Mouse (Mus musculus): Measurements from ENCODE around the gene Os9. TPM values are rescaled to one million over a fixed set of nuclear protein-coding genes. Genes with fewer than 3 reads are reported as not detected.
A peak's percentile ranks its signal among the peaks of the same experiment; 100 is the strongest.

Os9 gene
- total and polyA plus RNA-seq, 2 experiments from 2014 or later: 119 to 128 TPM

DNA sequence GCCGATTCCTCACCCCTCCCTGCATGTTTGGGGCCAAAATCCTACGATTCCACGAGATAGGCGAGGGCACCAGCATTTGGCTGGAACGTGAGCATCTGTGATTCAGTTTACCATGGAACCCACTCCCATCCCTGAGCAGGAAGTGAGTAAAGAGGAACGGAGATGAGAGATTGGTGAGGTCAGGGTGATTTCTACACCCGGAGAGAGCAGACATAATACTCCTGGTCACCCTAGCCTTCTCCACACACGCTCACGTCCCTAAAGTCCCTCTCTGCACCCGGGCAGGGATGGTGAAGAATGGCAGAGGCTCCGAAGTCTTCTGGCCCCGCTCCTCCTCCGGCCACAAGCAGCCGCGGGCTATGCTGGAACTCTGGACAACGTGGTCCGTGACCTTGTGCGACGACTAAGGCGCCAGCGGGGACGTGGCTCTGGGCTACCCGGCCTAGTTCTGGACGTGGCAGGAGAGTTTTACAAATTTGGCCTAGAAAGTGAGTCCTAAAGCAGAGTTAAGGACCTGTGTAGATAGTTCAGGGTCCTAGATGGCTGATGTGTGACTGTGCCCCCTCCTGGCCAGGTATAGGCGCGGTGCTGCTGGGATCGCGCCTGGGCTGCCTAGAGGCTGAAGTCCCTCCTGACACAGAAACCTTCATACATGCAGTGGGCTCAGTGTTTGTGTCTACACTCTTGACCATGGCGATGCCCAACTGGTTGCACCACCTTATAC is 71.4 kb downstream of the Os9 start:
- H3K4me1 ChIP-seq (ENCODE audit: insufficient read depth, low read length): peaks cover 6% of the 10 kb centered on the region; the same call in 1 of the 2 replicates
- no peak overlapping the region for H3K9ac ChIP-seq (replicated peaks; ENCODE audit: low read length)
- TF ChIP-seq CTCF (IDR thresholded peaks at IDR 0.05; ENCODE audit: low read depth): peak; percentile 38
- DNase-seq (ENCODE audit: low spot score) (no peak), ATAC-seq (0 out of 2 replicates have a peak, but pooled peaks have one; percentile 11)
- peaks cover 26% of the 10 kb centered on the region; the same call in 1 of the 2 replicates for H3K27me3 ChIP-seq (ENCODE audit: insufficient read depth, low read length)
- H3K4me2 ChIP-seq (ENCODE audit: low read depth, low read length): peak overlapping the region; percentile 8; the same call in 1 of the 2 replicates
- 4% methylated on average over 29 of the region's 29 CpGs for WGBS
- no peaks in the 10 kb centered on the region for H3K9me3 ChIP-seq (ENCODE audit: low read length)
- no peak overlapping the region for H3K27ac ChIP-seq
- peaks cover 7% of the 10 kb centered on the region; the same call in 1 of the 2 replicates for H3K36me3 ChIP-seq (ENCODE audit: insufficient read depth, low read length)
- H3K4me3 ChIP-seq (ENCODE audit: low read length): peak overlapping the region; percentile 0; the same call in 1 of the 2 replicates

DNA sequence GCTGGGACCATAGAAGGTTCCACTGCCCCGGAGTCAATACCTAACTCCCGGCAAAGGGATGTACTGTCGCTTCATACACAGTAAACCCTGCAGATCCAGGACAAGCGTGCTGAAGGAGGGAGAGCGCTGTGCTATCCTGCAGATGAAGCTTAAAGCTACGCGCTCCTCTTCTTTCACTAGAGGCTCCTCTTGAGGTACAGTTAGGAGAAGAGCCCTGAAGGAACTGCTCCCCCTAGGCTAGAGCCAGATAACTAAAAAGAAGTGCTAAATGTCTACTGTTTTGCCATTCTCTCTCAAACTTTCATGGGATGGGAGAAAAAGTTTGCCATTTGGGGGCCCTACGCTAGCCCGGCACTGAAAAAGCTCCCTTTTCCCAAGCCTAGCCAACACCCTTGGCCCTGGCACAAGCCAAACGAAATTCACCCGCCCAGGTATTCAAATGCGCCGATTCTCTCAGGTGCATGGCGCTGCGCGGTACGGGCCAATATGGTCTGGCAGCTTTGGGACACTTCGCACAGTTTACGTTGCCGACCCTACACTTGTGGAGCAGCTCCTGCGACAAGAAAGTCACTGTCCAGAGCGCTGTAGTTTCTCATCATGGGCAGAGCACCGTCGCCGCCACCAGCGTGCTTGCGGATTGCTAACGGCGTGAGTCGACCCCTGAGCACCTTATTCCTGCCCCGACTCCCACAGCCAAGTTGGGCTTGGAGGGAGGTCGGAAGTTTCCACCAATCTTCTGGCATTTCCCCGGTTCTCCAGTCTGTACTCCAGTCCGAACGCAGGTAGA is 72.1 kb downstream of the Os9 start:
- no peak overlapping the region for H3K27ac ChIP-seq
- H3K4me2 ChIP-seq (ENCODE audit: low read depth, low read length): peak overlapping the region; percentile 8; the same call in 1 of the 2 replicates
- 0 out of 2 replicates have a peak, but pooled peaks have one; percentile 3 for TF ChIP-seq CTCF (IDR thresholded peaks at IDR 0.05; ENCODE audit: low read depth)
- H3K36me3 ChIP-seq (ENCODE audit: insufficient read depth, low read length): no peaks in the 10 kb centered on the region; the same call in 1 of the 2 replicates
- H3K4me3 ChIP-seq (ENCODE audit: low read length): 0 out of 2 replicates have a peak overlapping the region, but pooled peaks have one; percentile 0
- WGBS: 6% methylated on average over 35 of the region's 35 CpGs
- peaks cover 6% of the 10 kb centered on the region; the same call in 1 of the 2 replicates for H3K4me1 ChIP-seq (ENCODE audit: insufficient read depth, low read length)
- no peaks in the 10 kb centered on the region for H3K9me3 ChIP-seq (ENCODE audit: low read length)
- no peak for ATAC-seq
- H3K9ac ChIP-seq (replicated peaks; ENCODE audit: low read length): no peak overlapping the region
- H3K27me3 ChIP-seq (ENCODE audit: insufficient read depth, low read length): peaks cover 26% of the 10 kb centered on the region; the same call in 1 of the 2 replicates
- DNase-seq (ENCODE audit: low spot score): no peak

DNA sequence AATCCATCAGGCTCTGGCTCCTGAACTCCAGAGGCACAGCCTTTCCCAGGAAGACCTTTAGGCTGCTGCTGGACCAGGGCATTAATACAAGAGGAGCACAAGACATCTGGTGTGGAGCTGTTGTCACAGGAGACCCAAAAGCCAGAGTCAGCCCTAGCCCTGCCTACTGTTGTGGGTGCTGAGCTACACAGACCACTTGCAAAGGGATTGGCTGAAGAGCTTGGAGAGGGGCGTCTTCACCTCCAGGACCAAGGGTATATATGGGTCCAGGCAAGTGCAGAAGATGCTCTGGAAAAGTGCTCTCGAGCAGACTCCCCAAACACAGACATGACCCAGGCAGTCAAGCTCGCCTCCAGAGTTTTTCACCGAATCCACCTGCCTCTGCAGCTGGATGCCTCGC is 73.0 kb downstream of the Os9 start, which contains the start of gene Cyp27b1:
Gene Cyp27b1 (plus strand): TSS at position 297 of the 400 bp plus-strand sequence.
- ATAC-seq: no peak
- Histone ChIP-seq H3K4me2 (ENCODE audit: low read depth, low read length) (peak within 1 kb of the TSS; percentile 8; the same call in 1 of the 2 replicates), H3K9me3 (ENCODE audit: low read length) (no peaks in the 10 kb centered on the region), H3K4me3 (ENCODE audit: low read length) (no peak within 1 kb of the TSS), H3K27ac (no peak within 1 kb of the TSS), H3K36me3 (ENCODE audit: insufficient read depth, low read length) (no peaks in the 10 kb centered on the region), H3K4me1 (ENCODE audit: insufficient read depth, low read length) (peaks cover 6% of the 10 kb centered on the region; the same call in 1 of the 2 replicates), H3K27me3 (ENCODE audit: insufficient read depth, low read length) (peaks cover 26% of the 10 kb centered on the region; the same call in 1 of the 2 replicates), H3K9ac (replicated peaks; ENCODE audit: low read length) (no peak within 1 kb of the TSS)
- no peak for DNase-seq (ENCODE audit: low spot score)
- WGBS: 32% methylated on average over 5 of the region's 5 CpGs
- no peak for TF ChIP-seq CTCF (IDR thresholded peaks at IDR 0.05; ENCODE audit: low read depth)

Other genes with a start within 250 kb of the Os9 start
- gene Atp23, start 219.8 kb downstream of the Os9 start, total RNA-seq (2014; rRNA removed): 12.5 and 14.3 TPM in 2 replicates
- 19.1 and 20.2 TPM in 2 replicates for gene Atp23, start 219.8 kb downstream of the Os9 start, polyA plus RNA-seq (2015; fragmentation: Nextera tagmentation; extraction: Ambion mirVana)
- 64.5 and 64.7 TPM in 2 replicates for gene Ctdsp2, start 142.4 kb downstream of the Os9 start, total RNA-seq (2014; rRNA removed)
- gene Ctdsp2, start 142.4 kb downstream of the Os9 start, polyA plus RNA-seq (2015; fragmentation: Nextera tagmentation; extraction: Ambion mirVana): 15.0 and 16.7 TPM in 2 replicates
- 0.52 and 1.3 TPM in 2 replicates for gene Avil, start 120.4 kb downstream of the Os9 start, total RNA-seq (2014; rRNA removed)
- gene Avil, start 120.4 kb downstream of the Os9 start, polyA plus RNA-seq (2015; fragmentation: Nextera tagmentation; extraction: Ambion mirVana): 0.98 and 1.4 TPM in 2 replicates
- gene Tsfm, start 90.3 kb downstream of the Os9 start, total RNA-seq (2014; rRNA removed): 31.4 and 49.0 TPM in 2 replicates
- gene Tsfm, start 90.3 kb downstream of the Os9 start, polyA plus RNA-seq (2015; fragmentation: Nextera tagmentation; extraction: Ambion mirVana): 62.4 and 62.7 TPM in 2 replicates
- gene Mettl1, start 79.7 kb downstream of the Os9 start, total RNA-seq (2014; rRNA removed): 9.3 and 10.0 TPM in 2 replicates
- 23.8 and 23.9 TPM in 2 replicates for gene Mettl1, start 79.7 kb downstream of the Os9 start, polyA plus RNA-seq (2015; fragmentation: Nextera tagmentation; extraction: Ambion mirVana)
- 0.31 TPM in 1 of 2 replicates, not detected in the other for gene Eef1akmt3, start 79.6 kb downstream of the Os9 start, total RNA-seq (2014; rRNA removed)
- gene Eef1akmt3, start 79.6 kb downstream of the Os9 start, polyA plus RNA-seq (2015; fragmentation: Nextera tagmentation; extraction: Ambion mirVana): 0.19 TPM in 2 replicates
- gene Cyp27b1, start 72.9 kb downstream of the Os9 start, total RNA-seq (2014; rRNA removed): 0.26 and 0.58 TPM in 2 replicates
- gene Cyp27b1, start 72.9 kb downstream of the Os9 start, polyA plus RNA-seq (2015; fragmentation: Nextera tagmentation; extraction: Ambion mirVana): not detected in 2 replicates
- 78.3 and 80.1 TPM in 2 replicates for gene March9, start 60.9 kb downstream of the Os9 start, total RNA-seq (2014; rRNA removed)
- 6.7 and 7.0 TPM in 2 replicates for gene March9, start 60.9 kb downstream of the Os9 start, polyA plus RNA-seq (2015; fragmentation: Nextera tagmentation; extraction: Ambion mirVana)
- gene Cdk4, start 57.6 kb downstream of the Os9 start, total RNA-seq (2014; rRNA removed): 483 and 524 TPM in 2 replicates
- gene Cdk4, start 57.6 kb downstream of the Os9 start, polyA plus RNA-seq (2015; fragmentation: Nextera tagmentation; extraction: Ambion mirVana): 519 and 563 TPM in 2 replicates
- 113 and 129 TPM in 2 replicates for gene Tspan31, start 50.9 kb downstream of the Os9 start, total RNA-seq (2014; rRNA removed)
- 105 and 107 TPM in 2 replicates for gene Tspan31, start 50.9 kb downstream of the Os9 start, polyA plus RNA-seq (2015; fragmentation: Nextera tagmentation; extraction: Ambion mirVana)
- 229 and 238 TPM in 2 replicates for gene Agap2, start 45.8 kb downstream of the Os9 start, total RNA-seq (2014; rRNA removed)
- gene Agap2, start 45.8 kb downstream of the Os9 start, polyA plus RNA-seq (2015; fragmentation: Nextera tagmentation; extraction: Ambion mirVana): 4.1 and 4.9 TPM in 2 replicates
- 111 and 112 TPM in 2 replicates for gene B4galnt1, start 44.1 kb upstream of the Os9 start, total RNA-seq (2014; rRNA removed)
- gene B4galnt1, start 44.1 kb upstream of the Os9 start, polyA plus RNA-seq (2015; fragmentation: Nextera tagmentation; extraction: Ambion mirVana): 56.7 and 65.3 TPM in 2 replicates
- 0.31 TPM in 1 of 2 replicates, not detected in the other for gene Slc26a10, start 59.5 kb upstream of the Os9 start, total RNA-seq (2014; rRNA removed)
- 0.79 and 1.1 TPM in 2 replicates for gene Slc26a10, start 59.5 kb upstream of the Os9 start, polyA plus RNA-seq (2015; fragmentation: Nextera tagmentation; extraction: Ambion mirVana)
- gene Arhgef25, start 69.0 kb upstream of the Os9 start, total RNA-seq (2014; rRNA removed): 61.0 and 65.4 TPM in 2 replicates
- 20.3 and 21.6 TPM in 2 replicates for gene Arhgef25, start 69.0 kb upstream of the Os9 start, polyA plus RNA-seq (2015; fragmentation: Nextera tagmentation; extraction: Ambion mirVana)
- 233 and 240 TPM in 2 replicates for gene Dtx3, start 74.6 kb upstream of the Os9 start, total RNA-seq (2014; rRNA removed)
- gene Dtx3, start 74.6 kb upstream of the Os9 start, polyA plus RNA-seq (2015; fragmentation: Nextera tagmentation; extraction: Ambion mirVana): 170 and 185 TPM in 2 replicates
- gene Pip4k2c, start 90.5 kb upstream of the Os9 start, total RNA-seq (2014; rRNA removed): 18.3 and 22.8 TPM in 2 replicates
- 19.9 and 20.2 TPM in 2 replicates for gene Pip4k2c, start 90.5 kb upstream of the Os9 start, polyA plus RNA-seq (2015; fragmentation: Nextera tagmentation; extraction: Ambion mirVana)
- gene Kif5a, start 142.2 kb upstream of the Os9 start, total RNA-seq (2014; rRNA removed): 231 and 249 TPM in 2 replicates
- gene Kif5a, start 142.2 kb upstream of the Os9 start, polyA plus RNA-seq (2015; fragmentation: Nextera tagmentation; extraction: Ambion mirVana): 98.4 and 103 TPM in 2 replicates
- 314 and 348 TPM in 2 replicates for gene Dctn2, start 145.2 kb upstream of the Os9 start, total RNA-seq (2014; rRNA removed)
- gene Dctn2, start 145.2 kb upstream of the Os9 start, polyA plus RNA-seq (2015; fragmentation: Nextera tagmentation; extraction: Ambion mirVana): 319 and 323 TPM in 2 replicates
- 8.1 and 11.2 TPM in 2 replicates for gene Mbd6, start 167.9 kb upstream of the Os9 start, total RNA-seq (2014; rRNA removed)
- 8.3 and 11.5 TPM in 2 replicates for gene Mbd6, start 167.9 kb upstream of the Os9 start, polyA plus RNA-seq (2015; fragmentation: Nextera tagmentation; extraction: Ambion mirVana)
- 74.4 and 90.4 TPM in 2 replicates for gene Mars, start 190.7 kb upstream of the Os9 start, total RNA-seq (2014; rRNA removed)
- gene Mars, start 190.7 kb upstream of the Os9 start, polyA plus RNA-seq (2015; fragmentation: Nextera tagmentation; extraction: Ambion mirVana): 104 TPM in 2 replicates
- 1.0 and 1.5 TPM in 2 replicates for gene Arhgap9, start 200.8 kb upstream of the Os9 start, total RNA-seq (2014; rRNA removed)
- gene Arhgap9, start 200.8 kb upstream of the Os9 start, polyA plus RNA-seq (2015; fragmentation: Nextera tagmentation; extraction: Ambion mirVana): 1.2 and 1.3 TPM in 2 replicates
- gene Gli1, start 220.8 kb upstream of the Os9 start, total RNA-seq (2014; rRNA removed): 10.9 and 13.0 TPM in 2 replicates
- 2.7 TPM in 2 replicates for gene Gli1, start 220.8 kb upstream of the Os9 start, polyA plus RNA-seq (2015; fragmentation: Nextera tagmentation; extraction: Ambion mirVana)
- gene Inhbe, start 233.3 kb upstream of the Os9 start, total RNA-seq (2014; rRNA removed): not detected in 2 replicates
- gene Inhbe, start 233.3 kb upstream of the Os9 start, polyA plus RNA-seq (2015; fragmentation: Nextera tagmentation; extraction: Ambion mirVana): not detected in 2 replicates
- gene Inhbc, start 249.3 kb upstream of the Os9 start, total RNA-seq (2014; rRNA removed): not detected in 2 replicates
- not detected in 2 replicates for gene Inhbc, start 249.3 kb upstream of the Os9 start, polyA plus RNA-seq (2015; fragmentation: Nextera tagmentation; extraction: Ambion mirVana)